Mouse (Mus musculus) kidney, postnatal 25 days (tissue): ENCODE measurements at regions not wholly inside any gene's neighbourhood (a gene's known extent, or its start where the extent isn't known, plus 50 kb on each side); places are given as distances from the start of the nearest gene placed in this dataset.

ENCODE experiments used
- DNase-seq, 2 experiments: peaks; one replicate each; pipeline ENCODE4 v3.0.0; 2021; ENCODE audit warnings: mixed read lengths in 2 of 2

- DNase-seq, result no peak
These were observed 441.9 kb upstream of the Fam19a5 start for GRCm38 (mm10) chr15:87102211-87102610.

GRCm38 (mm10) chr15:87105951-87106350, 438.1 kb upstream of the Fam19a5 start:
- DNase-seq, result no peak

GRCm38 (mm10) chr15:87107701-87108100, 436.4 kb upstream of the Fam19a5 start:
- no peak for DNase-seq

GRCm38 (mm10) chr15:87108411-87108810, 435.7 kb upstream of the Fam19a5 start:
- DNase-seq, result no peak

GRCm38 (mm10) chr15:87122656-87123055, 421.4 kb upstream of the Fam19a5 start:
- DNase-seq, result no peak

GRCm38 (mm10) chr15:87125427-87126148, 418.5 kb upstream of the Fam19a5 start:
- no peak for DNase-seq

GRCm38 (mm10) chr15:87138870-87139269, 405.2 kb upstream of the Fam19a5 start:
- no peak for DNase-seq

GRCm38 (mm10) chr15:87169136-87169535, 375.0 kb upstream of the Fam19a5 start:
- DNase-seq, result no peak

GRCm38 (mm10) chr15:87170890-87171289, 373.2 kb upstream of the Fam19a5 start:
- no peak for DNase-seq

GRCm38 (mm10) chr15:87173096-87173495, 371.0 kb upstream of the Fam19a5 start:
- DNase-seq, result no peak

- no peak for DNase-seq
These were observed 365.5 kb upstream of the Fam19a5 start for GRCm38 (mm10) chr15:87178646-87179045.

- no peak for DNase-seq
These were observed 363.3 kb upstream of the Fam19a5 start for GRCm38 (mm10) chr15:87180836-87181235.

- DNase-seq, result no peak
These were observed 359.9 kb upstream of the Fam19a5 start for GRCm38 (mm10) chr15:87184248-87184647.

GRCm38 (mm10) chr15:87188816-87189455, 355.2 kb upstream of the Fam19a5 start:
- DNase-seq, result no peak

GRCm38 (mm10) chr15:87191901-87192300, 352.2 kb upstream of the Fam19a5 start:
- no peak for DNase-seq

GRCm38 (mm10) chr15:87196306-87196893, 347.7 kb upstream of the Fam19a5 start:
- DNase-seq, result no peak

GRCm38 (mm10) chr15:87199641-87200040, 344.5 kb upstream of the Fam19a5 start:
- no peak for DNase-seq

GRCm38 (mm10) chr15:87200282-87201048, 343.6 kb upstream of the Fam19a5 start:
- no peak for DNase-seq

- no peak for DNase-seq
These were observed 343.0 kb upstream of the Fam19a5 start for GRCm38 (mm10) chr15:87201055-87201454.

- no peak for DNase-seq
These were observed 314.1 kb upstream of the Fam19a5 start for GRCm38 (mm10) chr15:87229951-87230350.

GRCm38 (mm10) chr15:87236096-87236495, 308.0 kb upstream of the Fam19a5 start:
- no peak for DNase-seq

GRCm38 (mm10) chr15:87239057-87239456, 305.0 kb upstream of the Fam19a5 start:
- no peak for DNase-seq

- no peak for DNase-seq
These were observed 282.6 kb upstream of the Fam19a5 start for GRCm38 (mm10) chr15:87261497-87261896.
